Mouse (Mus musculus) forebrain, embryonic 12.5 days (tissue): ENCODE measurements around the gene Cyp4a32. TPM values are rescaled to one million over a fixed set of nuclear protein-coding genes. Genes with fewer than 3 reads are reported as not detected.
"Not testable (repeated sequence)": the region's sequence is repeated elsewhere in the genome, so short reads cannot be mapped to it uniquely, and the experiment has no call there.

Experiments used
- ATAC-seq: fragments of 200-750 bp; cut with Nextera tagmentation; 2 replicates; pipeline ENCODE4 v1.8.0; 2017; ENCODE audit warnings: moderate TSS enrichment; ENCODE audit not compliant: low FRiP score
- H3K27ac ChIP-seq: fragments of 300-500 bp; sonication (generic); 2 replicates; pipeline ENCODE4 v1.5.1; 2016; ENCODE audit warnings: mild to moderate bottlenecking
- H3K27me3 ChIP-seq: fragments of 300-500 bp; sonication (generic); 2 replicates; pipeline ENCODE4 v1.6.1; 2016; ENCODE audit warnings: mild to moderate bottlenecking
- H3K36me3 ChIP-seq: fragments of 300-500 bp; sonication (generic); replicated peaks from 2 replicates; pipeline ENCODE4 v1.6.1; 2016; ENCODE audit warnings: mild to moderate bottlenecking
- H3K4me1 ChIP-seq: fragments of 300-500 bp; sonication (generic); 2 replicates; pipeline ENCODE4 v1.6.1; 2016
- H3K4me2 ChIP-seq: fragments of 300-500 bp; sonication (generic); 2 replicates; pipeline ENCODE4 v1.6.1; 2016; ENCODE audit warnings: mild to moderate bottlenecking, moderate library complexity
- H3K4me3 ChIP-seq: fragments of 300-500 bp; sonication (generic); replicated peaks from 2 replicates; pipeline ENCODE4 v1.5.1; 2016; ENCODE audit warnings: mild to moderate bottlenecking
- H3K9ac ChIP-seq: fragments of 300-500 bp; sonication (generic); 2 replicates; pipeline ENCODE4 v1.6.1; 2016; ENCODE audit warnings: mild to moderate bottlenecking
- H3K9me3 ChIP-seq: fragments of 300-500 bp; sonication (generic); 2 replicates; pipeline ENCODE4 v1.6.1; 2016
- WGBS: fragments of 180-500 bp; shearing (Covaris S2); methylation state at CpG from one replicate; pipeline ENCODE4 v1.1.7; 2016; 5-methylcytosine and 5-hydroxymethylcytosine counted together
- polyA plus RNA-seq: library from polyadenylated mRNA; unstranded; fragments of >200 nt; fragmentation: Nextera tagmentation; extraction: Ambion mirVana; gene quantifications from 2 replicates; pipeline ENCODE4 v1.2.1, GENCODE M21; 2016

The Cyp4a32 gene
- not detected in 2 replicates for polyA plus RNA-seq

DNA sequence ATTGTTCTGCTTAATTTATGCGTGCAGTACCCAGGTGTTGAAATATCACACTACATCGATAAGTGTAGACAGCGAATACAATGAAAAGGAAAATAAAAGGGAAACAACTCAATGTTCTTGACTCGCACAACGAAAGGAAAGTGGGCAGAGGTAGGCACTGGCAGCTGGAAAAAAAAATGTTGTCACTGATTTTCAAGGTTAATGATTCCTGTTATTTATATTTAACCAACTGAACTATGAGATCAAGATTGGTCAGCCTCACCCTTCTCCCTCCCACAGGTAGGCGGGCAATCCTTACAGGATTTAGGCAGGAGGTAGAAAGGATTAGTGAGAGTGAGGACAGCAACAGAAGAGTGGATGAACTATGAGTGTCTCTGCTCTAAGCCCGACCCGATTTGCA is at the start of gene Cyp4a32:
TSS of gene Cyp4a32 (plus strand) at position 359 of the 400 bp plus-strand sequence.
- not testable (repeated sequence) for H3K4me1 ChIP-seq, H3K27me3 ChIP-seq, H3K4me2 ChIP-seq, H3K9ac ChIP-seq, H3K36me3 ChIP-seq, H3K9me3 ChIP-seq, H3K27ac ChIP-seq, ATAC-seq, H3K4me3 ChIP-seq
- WGBS: 89% methylated on average over 8 of the region's 8 CpGs

DNA sequence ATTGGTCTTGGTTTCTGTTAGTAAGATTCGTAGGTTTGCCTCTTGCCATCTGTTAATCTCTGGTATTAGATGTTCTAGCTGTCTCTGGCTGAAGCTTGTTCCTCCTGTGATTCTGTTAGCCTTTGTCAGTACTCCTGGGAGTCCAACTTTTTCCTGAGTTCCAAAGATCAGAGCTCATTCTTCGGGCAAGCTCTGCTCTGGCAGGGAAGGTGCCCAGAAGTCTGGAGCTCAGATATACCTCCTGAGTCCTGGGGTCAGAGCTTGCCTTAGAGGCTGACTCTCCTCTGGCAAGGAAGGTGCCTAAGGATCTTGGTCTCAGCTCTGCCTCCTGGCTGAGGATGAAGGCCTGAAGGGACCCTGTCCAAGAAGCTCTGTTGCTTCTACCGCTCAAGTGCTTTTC is 48.0 kb upstream of the Cyp4a32 start:
- H3K9me3 ChIP-seq: no peaks in the 10 kb centered on the region
- no peak overlapping the region for H3K27ac ChIP-seq
- H3K27me3 ChIP-seq: no peaks in the 10 kb centered on the region
- no peak for ATAC-seq
- no peak overlapping the region for H3K4me2 ChIP-seq
- no peaks in the 10 kb centered on the region for H3K36me3 ChIP-seq
- no peak overlapping the region for H3K9ac ChIP-seq
- 92% methylated on average over 3 of the region's 3 CpGs for WGBS
- no peak overlapping the region for H3K4me3 ChIP-seq
- no peaks in the 10 kb centered on the region for H3K4me1 ChIP-seq

DNA sequence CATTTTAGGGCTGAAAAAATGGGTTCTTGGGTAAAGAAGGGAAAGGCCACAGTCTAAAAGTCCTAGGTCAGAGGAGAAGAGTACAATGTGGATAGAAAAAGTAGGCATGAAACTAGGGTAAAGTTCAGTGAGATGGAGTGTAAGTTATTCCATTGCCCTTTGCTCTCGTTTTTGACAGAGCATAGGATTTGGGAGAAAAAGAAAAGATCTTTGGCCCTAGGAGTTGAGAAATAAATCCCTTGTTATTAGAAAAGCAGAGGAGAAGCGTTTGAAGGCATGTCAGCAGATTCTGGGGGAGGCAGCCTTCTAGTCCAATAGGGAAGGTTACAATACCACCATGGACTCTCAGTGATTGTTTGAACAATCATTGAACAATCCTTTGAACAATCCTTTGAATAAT is 45.3 kb upstream of the Cyp4a32 start:
- H3K27me3 ChIP-seq: no peaks in the 10 kb centered on the region
- H3K4me1 ChIP-seq: no peaks in the 10 kb centered on the region
- no peaks in the 10 kb centered on the region for H3K36me3 ChIP-seq
- H3K27ac ChIP-seq: no peak overlapping the region
- no peak overlapping the region for H3K9ac ChIP-seq
- H3K9me3 ChIP-seq: no peaks in the 10 kb centered on the region
- no peak for ATAC-seq
- H3K4me3 ChIP-seq: no peak overlapping the region
- no peak overlapping the region for H3K4me2 ChIP-seq
- WGBS: 67% methylated on average over 2 of the region's 2 CpGs

DNA sequence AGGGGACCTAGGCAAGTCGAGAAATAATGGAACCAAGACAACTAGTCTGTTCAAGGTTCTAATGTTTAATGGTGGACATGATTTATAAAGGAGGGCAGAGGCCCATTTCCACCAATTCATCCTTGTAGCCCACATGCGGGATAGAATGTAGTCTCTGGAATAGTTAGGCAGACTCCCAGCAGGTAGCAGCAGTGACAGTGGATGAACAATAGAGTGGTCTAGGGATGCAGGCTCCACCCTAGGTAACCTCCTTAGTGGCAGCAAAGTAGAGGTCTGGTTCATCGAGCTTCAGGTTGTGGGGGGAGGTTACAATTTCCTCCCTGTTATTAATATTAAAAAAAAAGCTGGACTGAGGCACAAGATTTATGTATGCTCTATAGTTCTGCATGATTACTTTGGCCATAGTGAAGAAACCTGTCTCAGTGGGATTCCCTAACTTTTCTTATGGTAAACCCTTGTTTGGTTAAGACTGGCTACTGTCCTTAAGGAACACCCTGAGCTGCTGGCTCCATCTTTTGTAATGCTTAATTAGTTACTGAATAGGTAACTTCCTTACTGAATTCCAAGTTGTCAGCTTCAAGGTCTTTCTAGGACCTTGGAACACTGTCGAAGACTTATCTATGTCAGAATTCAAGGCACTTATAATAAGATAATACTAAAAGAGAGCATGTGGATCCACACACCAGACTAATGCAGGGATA is 42.8 kb upstream of the Cyp4a32 start:
- Histone ChIP-seq H3K4me3 (no peak overlapping the region), H3K36me3 (no peaks in the 10 kb centered on the region), H3K4me1 (no peaks in the 10 kb centered on the region), H3K9me3 (no peaks in the 10 kb centered on the region), H3K9ac (no peak overlapping the region), H3K27ac (no peak overlapping the region), H3K4me2 (no peak overlapping the region), H3K27me3 (no peaks in the 10 kb centered on the region)
- no peak for ATAC-seq
- 51% methylated on average over 4 of the region's 4 CpGs for WGBS

DNA sequence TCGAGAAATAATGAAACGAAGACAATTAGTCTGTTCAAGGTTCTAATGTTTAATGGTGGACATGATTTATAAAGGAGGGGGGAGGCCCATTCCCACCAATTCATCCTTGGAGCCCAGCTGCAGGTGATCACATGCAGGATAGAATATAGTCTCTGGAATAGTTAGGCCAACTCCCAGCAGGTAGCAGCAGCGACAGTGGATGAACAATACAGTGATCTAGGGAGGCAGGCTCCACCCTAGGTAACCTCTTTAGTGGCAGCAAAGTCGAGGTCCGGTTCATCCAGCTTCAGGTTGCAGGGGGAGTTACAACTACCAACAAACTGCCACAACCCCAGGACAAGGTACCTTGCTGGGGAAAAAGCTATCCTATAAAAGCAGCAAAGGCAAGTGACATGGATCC is 39.5 kb upstream of the Cyp4a32 start:
- 53% methylated on average over 5 of the region's 5 CpGs for WGBS
- H3K9me3 ChIP-seq, H3K4me3 ChIP-seq, ATAC-seq, H3K4me2 ChIP-seq, H3K36me3 ChIP-seq, H3K27me3 ChIP-seq, H3K4me1 ChIP-seq, H3K27ac ChIP-seq, H3K9ac ChIP-seq: not testable (repeated sequence)

DNA sequence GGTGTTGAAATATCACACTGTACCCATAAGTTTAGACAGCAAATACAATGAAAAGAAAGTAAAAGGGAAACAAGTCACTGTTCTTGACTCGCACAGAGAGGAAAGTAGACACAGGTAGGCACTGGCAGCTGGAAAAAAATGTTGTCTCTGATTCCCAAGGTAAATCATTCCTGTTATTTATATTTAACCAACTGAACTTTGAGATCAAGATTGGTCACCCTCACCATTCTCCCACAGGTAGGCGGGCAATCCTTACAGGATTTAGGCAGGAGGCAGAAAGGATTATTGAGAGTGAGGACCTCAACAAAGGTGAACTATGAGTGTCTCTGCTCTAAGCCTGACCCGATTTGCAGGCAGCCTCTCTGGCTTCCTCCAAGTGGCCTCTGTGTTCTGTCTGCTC is 37.4 kb upstream of the Cyp4a32 start, which contains the start of gene Cyp4a31:
TSS of gene Cyp4a31 (plus strand) at position 249 of the 400 bp plus-strand sequence.
- Histone ChIP-seq H3K27ac (no peak within 1 kb of the TSS), H3K9ac (no peak within 1 kb of the TSS), H3K27me3 (no peaks in the 10 kb centered on the region), H3K36me3 (no peaks in the 10 kb centered on the region), H3K4me3 (no peak within 1 kb of the TSS), H3K9me3 (no peaks in the 10 kb centered on the region), H3K4me1 (no peaks in the 10 kb centered on the region), H3K4me2 (no peak within 1 kb of the TSS)
- ATAC-seq: no peak
- 83% methylated on average over 3 of the region's 3 CpGs for WGBS

DNA sequence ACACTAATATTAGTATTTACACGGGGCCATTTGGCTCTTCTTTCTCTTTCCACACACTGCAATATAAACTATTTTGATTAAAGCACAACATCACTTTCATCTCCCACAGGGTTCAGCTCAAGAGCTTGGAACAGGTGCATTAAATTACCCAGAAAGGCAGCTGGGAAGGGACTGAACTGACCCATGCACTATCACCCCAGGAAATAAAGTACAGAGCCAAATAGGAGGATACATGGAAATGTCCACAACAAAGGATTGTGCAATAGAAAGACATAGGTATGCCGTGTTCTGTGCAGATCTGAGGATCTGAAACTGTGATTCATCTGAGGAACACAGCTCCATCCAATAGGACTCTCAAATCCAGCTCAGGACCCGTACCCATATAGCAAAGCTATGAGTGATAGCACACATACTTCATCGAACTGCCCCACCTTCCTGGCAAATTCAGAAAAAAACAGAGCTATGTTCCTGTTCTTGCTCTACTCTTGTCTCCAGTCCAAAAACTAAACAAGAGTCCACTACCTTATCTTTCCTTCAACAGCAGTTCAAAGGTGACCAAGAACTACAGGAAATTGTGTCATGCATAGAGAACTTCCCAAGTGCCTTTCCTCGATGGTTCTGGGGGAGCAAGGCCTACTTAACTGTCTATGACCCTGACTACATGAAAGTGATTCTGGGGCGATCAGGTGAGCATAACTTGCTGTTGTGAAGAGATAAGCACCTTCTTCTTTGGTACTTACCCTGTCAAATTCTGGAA is 36.1 kb upstream of the Cyp4a32 start:
- ATAC-seq, H3K4me2 ChIP-seq, H3K9ac ChIP-seq, H3K27ac ChIP-seq, H3K4me3 ChIP-seq, H3K36me3 ChIP-seq, H3K9me3 ChIP-seq, H3K4me1 ChIP-seq, H3K27me3 ChIP-seq: not testable (repeated sequence)
- 83% methylated on average over 6 of the region's 6 CpGs for WGBS

DNA sequence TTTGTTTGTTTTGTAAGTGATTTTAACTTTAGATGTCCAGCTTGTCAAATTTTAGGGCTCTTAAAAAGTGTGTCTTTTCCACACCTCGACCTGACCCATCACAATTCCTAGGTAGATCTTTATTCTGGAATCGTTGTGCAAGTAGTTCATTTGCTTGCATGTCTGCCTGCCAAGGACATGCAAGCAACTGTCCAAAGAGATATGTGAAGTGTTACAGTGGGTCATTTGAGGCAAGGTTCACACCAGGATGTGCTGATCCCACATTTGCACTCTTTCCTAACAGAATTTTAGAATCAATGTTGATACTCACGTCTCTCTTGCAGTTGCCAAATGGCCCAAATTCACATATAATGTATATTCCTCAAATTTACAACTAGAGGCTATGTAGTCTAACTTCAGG is 25.5 kb upstream of the Cyp4a32 start:
- H3K4me1 ChIP-seq: no peaks in the 10 kb centered on the region
- 83% methylated on average over 3 of the region's 3 CpGs for WGBS
- H3K4me3 ChIP-seq: no peak overlapping the region
- H3K27me3 ChIP-seq: no peaks in the 10 kb centered on the region
- no peak overlapping the region for H3K27ac ChIP-seq
- no peaks in the 10 kb centered on the region for H3K36me3 ChIP-seq
- H3K9ac ChIP-seq: no peak overlapping the region
- ATAC-seq: no peak
- H3K9me3 ChIP-seq: no peaks in the 10 kb centered on the region
- H3K4me2 ChIP-seq: no peak overlapping the region

DNA sequence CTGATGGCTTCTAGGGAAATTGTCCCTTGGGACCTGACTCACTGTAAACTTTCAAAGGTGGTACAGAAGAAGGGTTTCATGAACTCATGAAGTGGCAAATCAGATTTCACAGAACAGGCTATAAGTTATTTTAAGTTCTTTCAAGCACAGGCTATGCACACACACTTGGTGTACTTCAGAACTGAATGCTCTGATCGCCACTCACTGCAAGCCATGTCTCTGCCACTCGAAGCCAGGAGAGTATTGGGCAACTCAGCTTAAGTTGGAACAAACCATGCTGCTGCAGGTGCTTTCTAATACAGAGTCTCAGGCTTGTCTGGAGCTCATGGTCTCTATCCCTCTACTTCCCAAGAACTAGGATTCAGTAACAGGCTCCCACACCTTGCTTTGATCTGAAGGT is 25.0 kb upstream of the Cyp4a32 start:
- ATAC-seq: no peak
- no peaks in the 10 kb centered on the region for H3K36me3 ChIP-seq
- WGBS: 82% methylated on average over 2 of the region's 2 CpGs

DNA sequence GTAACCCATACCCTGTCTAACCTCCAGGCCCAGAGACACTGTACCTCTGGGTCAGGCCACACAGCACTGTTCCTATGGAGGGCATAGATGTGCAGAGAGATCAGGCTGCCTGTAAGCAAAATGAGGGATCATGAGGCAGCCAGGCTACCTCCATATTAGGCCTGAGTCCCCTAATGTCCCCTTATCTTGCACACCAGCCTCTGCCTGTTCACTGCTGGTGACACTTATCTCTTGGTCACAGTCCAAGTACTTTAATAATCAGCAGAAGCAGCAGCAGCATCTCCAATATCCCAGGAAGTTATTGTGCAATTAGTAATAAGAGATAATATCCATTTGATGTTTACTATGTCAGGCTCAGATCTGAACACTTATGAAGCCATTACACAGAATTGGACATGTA is 17.7 kb upstream of the Cyp4a32 start:
- Histone ChIP-seq H3K4me3 (no peak overlapping the region), H3K4me1 (no peaks in the 10 kb centered on the region), H3K4me2 (no peak overlapping the region), H3K27ac (no peak overlapping the region), H3K27me3 (no peaks in the 10 kb centered on the region), H3K36me3 (no peaks in the 10 kb centered on the region), H3K9ac (no peak overlapping the region), H3K9me3 (no peaks in the 10 kb centered on the region)
- no peak for ATAC-seq

More for the DNA sequence above, 25.0 kb upstream of the Cyp4a32 start:
- H3K4me1 ChIP-seq: no peaks in the 10 kb centered on the region
- no peak overlapping the region for H3K9ac ChIP-seq
- H3K9me3 ChIP-seq: no peaks in the 10 kb centered on the region
- no peak overlapping the region for H3K27ac ChIP-seq
- H3K27me3 ChIP-seq: no peaks in the 10 kb centered on the region
- no peak overlapping the region for H3K4me2 ChIP-seq
- H3K4me3 ChIP-seq: no peak overlapping the region

DNA sequence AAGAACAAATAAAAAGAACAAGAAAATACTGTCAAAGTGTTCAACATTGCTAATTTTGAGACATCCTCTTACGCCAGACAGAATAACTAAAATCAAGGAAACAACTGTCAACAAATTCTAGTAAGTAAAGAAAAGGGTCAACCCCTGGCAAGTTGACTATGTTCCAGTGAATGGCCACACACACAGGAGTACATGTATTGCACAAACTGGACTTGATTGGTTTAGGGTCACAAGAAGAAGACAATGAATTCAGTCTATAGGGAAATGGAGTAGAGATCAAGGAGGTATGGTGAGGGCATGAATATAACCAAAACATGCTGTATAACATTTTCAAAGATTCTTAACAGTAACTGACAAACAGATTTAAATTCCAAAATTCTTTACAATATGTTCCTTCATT is 4.4 kb upstream of the Cyp4a32 start:
- Histone ChIP-seq H3K27me3 (no peaks in the 10 kb centered on the region), H3K9ac (no peak overlapping the region), H3K4me1 (no peaks in the 10 kb centered on the region), H3K4me3 (no peak overlapping the region), H3K36me3 (no peaks in the 10 kb centered on the region), H3K9me3 (no peaks in the 10 kb centered on the region), H3K4me2 (no peak overlapping the region), H3K27ac (no peak overlapping the region)
- WGBS: 88% methylated on average over 1 of the region's 1 CpGs
- no peak for ATAC-seq

DNA sequence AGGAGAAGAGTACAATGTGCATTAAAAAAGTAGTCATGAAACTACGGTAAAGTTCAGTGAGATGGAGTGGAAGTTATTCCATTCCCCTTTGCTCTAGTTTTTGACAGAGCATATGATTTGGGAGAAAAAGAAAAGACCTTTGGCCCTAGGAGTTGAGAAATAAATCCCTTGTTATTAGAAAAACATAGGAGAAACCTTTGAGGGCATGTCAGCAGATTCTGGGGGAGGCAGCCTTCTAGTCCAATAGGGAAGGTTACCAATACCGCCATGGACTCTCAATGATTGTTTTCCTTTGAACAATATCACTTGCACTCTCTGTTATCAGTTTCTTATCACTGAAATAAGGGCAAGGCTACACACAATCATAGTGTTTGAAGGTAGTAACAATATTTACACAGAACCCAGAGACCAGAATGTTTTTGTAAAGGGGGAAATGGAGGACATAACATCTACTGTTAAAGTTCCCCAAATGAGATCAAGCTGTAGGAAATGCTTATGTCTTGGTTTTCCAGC is 3.9 kb upstream of the Cyp4a32 start:
- WGBS: 88% methylated on average over 2 of the region's 2 CpGs
- Histone ChIP-seq H3K4me2 (no peak overlapping the region), H3K4me3 (no peak overlapping the region), H3K4me1 (no peaks in the 10 kb centered on the region), H3K27ac (no peak overlapping the region), H3K27me3 (no peaks in the 10 kb centered on the region), H3K9ac (no peak overlapping the region), H3K9me3 (no peaks in the 10 kb centered on the region), H3K36me3 (no peaks in the 10 kb centered on the region)
- ATAC-seq: no peak

DNA sequence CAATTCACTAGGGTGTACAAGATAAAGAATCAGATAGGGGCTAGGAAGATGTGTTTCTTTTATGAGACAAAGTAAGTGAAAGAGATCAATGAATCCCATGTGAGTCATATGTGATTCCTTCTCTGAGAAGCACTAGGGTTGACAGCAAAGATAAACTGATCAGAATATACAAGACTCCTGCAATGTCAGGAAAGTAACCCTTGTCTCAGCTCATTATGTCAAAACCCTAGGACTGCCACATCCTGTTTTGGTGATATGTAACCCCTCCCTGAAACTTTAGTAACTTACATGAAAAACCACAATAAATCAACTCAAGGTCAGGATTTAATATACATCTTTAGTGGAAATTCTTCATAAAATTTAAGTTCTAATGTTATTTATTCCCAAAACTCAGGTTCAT is 13.2 kb downstream of the Cyp4a32 start:
- no peaks in the 10 kb centered on the region for H3K9me3 ChIP-seq
- H3K4me1 ChIP-seq: no peaks in the 10 kb centered on the region
- H3K4me3 ChIP-seq: no peak overlapping the region
- H3K36me3 ChIP-seq: no peaks in the 10 kb centered on the region
- no peak overlapping the region for H3K9ac ChIP-seq
- H3K27me3 ChIP-seq: no peaks in the 10 kb centered on the region
- no peak overlapping the region for H3K4me2 ChIP-seq
- no peak overlapping the region for H3K27ac ChIP-seq
- ATAC-seq: no peak
